Mouse (Mus musculus) hindbrain, embryonic 14.5 days (tissue): ENCODE data around the gene Cemip. TPM values are rescaled to one million over a fixed set of nuclear protein-coding genes. Genes with fewer than 3 reads are reported as not detected.

ENCODE experiments used
- ATAC-seq: fragments of 200-750 bp; cut with Nextera tagmentation; 2 replicates; pipeline ENCODE4 v1.8.0; 2017; ENCODE audit warnings: moderate number of reproducible peaks, mild to moderate bottlenecking, moderate TSS enrichment, moderate library complexity; ENCODE audit not compliant: low FRiP score
- DNase-seq: peaks from one replicate; pipeline ENCODE4 v3.0.0-alpha.2; 2015; ENCODE audit warnings: low spot score
- H3K27ac ChIP-seq: fragments of 300-500 bp; sonication (generic); 2 replicates; pipeline ENCODE4 v1.5.1; 2014; ENCODE audit warnings: mild to moderate bottlenecking, moderate library complexity
- H3K27me3 ChIP-seq: fragments of 300-500 bp; sonication (generic); 2 replicates; pipeline ENCODE4 v1.6.1; 2014; ENCODE audit warnings: mild to moderate bottlenecking, low read length, mixed read lengths; ENCODE audit not compliant: control insufficient read depth, insufficient read depth
- H3K36me3 ChIP-seq: fragments of 300-500 bp; sonication (generic); replicated peaks from 2 replicates; pipeline ENCODE4 v1.6.1; 2014; ENCODE audit not compliant: control insufficient read depth, insufficient read depth
- H3K4me1 ChIP-seq: fragments of 300-500 bp; sonication (generic); replicated peaks from 2 replicates; pipeline ENCODE4 v1.6.1; 2014; ENCODE audit warnings: antibody characterized with exemption, low read length, mixed read lengths; ENCODE audit not compliant: control insufficient read depth, insufficient read depth
- H3K4me2 ChIP-seq: fragments of 300-500 bp; sonication (generic); replicated peaks from 2 replicates; pipeline ENCODE4 v1.6.1; 2014; ENCODE audit warnings: mild to moderate bottlenecking, moderate library complexity
- H3K4me3 ChIP-seq: fragments of 300-500 bp; sonication (generic); replicated peaks from 2 replicates; pipeline ENCODE4 v1.5.1; 2014; ENCODE audit warnings: mild to moderate bottlenecking, low read length
- H3K9ac ChIP-seq: fragments of 300-500 bp; sonication (generic); 2 replicates; pipeline ENCODE4 v1.6.1; 2014
- H3K9me3 ChIP-seq: fragments of 300-500 bp; sonication (generic); 2 replicates; pipeline ENCODE4 v1.6.1; 2016; ENCODE audit warnings: low read length; ENCODE audit not compliant: control insufficient read depth
- WGBS: fragments of 180-500 bp; shearing (Covaris S2); extraction: QIAGEN DNeasy Blood & Tissue Kit; methylation state at CpG from one replicate; pipeline ENCODE4 v1.1.7; 2014; 5-methylcytosine and 5-hydroxymethylcytosine counted together
- polyA plus RNA-seq: library from polyadenylated mRNA; unstranded; fragments of >200 nt; fragmentation: Nextera tagmentation; extraction: Ambion mirVana; gene quantifications from 2 replicates; pipeline ENCODE4 v1.2.1, GENCODE M21; 2014

Cemip gene
- polyA plus RNA-seq, 1 experiment from 2014 or later = 0.70 TPM

GRCm38 (mm10) chr7:83966047-83966818 is 120.1 kb downstream of the Cemip start:
- Histone ChIP-seq H3K4me3 (no peak overlapping the region), H3K9me3 (no peaks in the 10 kb centered on the region), H3K27me3 (no peaks in the 10 kb centered on the region), H3K4me1 (no peaks in the 10 kb centered on the region), H3K36me3 (no peaks in the 10 kb centered on the region), H3K9ac (no peak overlapping the region), H3K4me2 (no peak overlapping the region), H3K27ac (no peak overlapping the region)
- no peak for ATAC-seq
- no peak for DNase-seq
- 85% methylated on average over 5 of the region's 5 CpGs for WGBS

- Histone ChIP-seq H3K4me3 (no peak overlapping the region), H3K27ac (no peak overlapping the region), H3K27me3 (no peaks in the 10 kb centered on the region), H3K36me3 (no peaks in the 10 kb centered on the region), H3K4me1 (no peaks in the 10 kb centered on the region), H3K9ac (no peak overlapping the region), H3K4me2 (no peak overlapping the region), H3K9me3 (no peaks in the 10 kb centered on the region)
- ATAC-seq (no peak), DNase-seq (no peak)
Measured at GRCm38 (mm10) chr7:83965181-83965580, 121.1 kb downstream of the Cemip start.

- Histone ChIP-seq H3K9ac (no peak overlapping the region), H3K4me1 (no peaks in the 10 kb centered on the region), H3K4me3 (no peak overlapping the region), H3K36me3 (no peaks in the 10 kb centered on the region), H3K27ac (no peak overlapping the region), H3K4me2 (no peak overlapping the region), H3K9me3 (no peaks in the 10 kb centered on the region), H3K27me3 (no peaks in the 10 kb centered on the region)
- no peak for DNase-seq
- WGBS = 92% methylated on average over 9 of the region's 9 CpGs
- ATAC-seq = no peak
Measured at GRCm38 (mm10) chr7:83952511-83952910, 133.8 kb downstream of the Cemip start.

GRCm38 (mm10) chr7:83951327-83951726 is 135.0 kb downstream of the Cemip start:
- no peaks in the 10 kb centered on the region for H3K36me3 ChIP-seq
- ATAC-seq = no peak
- H3K27me3 ChIP-seq = no peaks in the 10 kb centered on the region
- H3K4me2 ChIP-seq = no peak overlapping the region
- WGBS = 93% methylated on average over 14 of the region's 14 CpGs
- H3K27ac ChIP-seq = no peak overlapping the region
- no peaks in the 10 kb centered on the region for H3K4me1 ChIP-seq
- H3K9ac ChIP-seq = no peak overlapping the region
- DNase-seq = no peak
- no peak overlapping the region for H3K4me3 ChIP-seq
- no peaks in the 10 kb centered on the region for H3K9me3 ChIP-seq

GRCm38 (mm10) chr7:83949662-83950061 is 136.6 kb downstream of the Cemip start:
- Histone ChIP-seq H3K9me3 (no peaks in the 10 kb centered on the region), H3K4me3 (no peak overlapping the region), H3K4me2 (no peak overlapping the region), H3K27ac (no peak overlapping the region), H3K4me1 (no peaks in the 10 kb centered on the region), H3K36me3 (no peaks in the 10 kb centered on the region), H3K9ac (no peak overlapping the region), H3K27me3 (no peaks in the 10 kb centered on the region)
- no peak for ATAC-seq
- WGBS = 57% methylated on average over 6 of the region's 6 CpGs
- no peak for DNase-seq

- Histone ChIP-seq H3K4me3 (no peak overlapping the region), H3K4me1 (no peaks in the 10 kb centered on the region), H3K4me2 (no peak overlapping the region), H3K9ac (no peak overlapping the region), H3K27ac (no peak overlapping the region), H3K27me3 (no peaks in the 10 kb centered on the region), H3K36me3 (no peaks in the 10 kb centered on the region), H3K9me3 (no peaks in the 10 kb centered on the region)
- ATAC-seq (no peak), DNase-seq (no peak)
- WGBS = 74% methylated on average over 7 of the region's 7 CpGs
Measured at GRCm38 (mm10) chr7:83948743-83949142, 137.6 kb downstream of the Cemip start.

- 95% methylated on average over 8 of the region's 8 CpGs for WGBS
- no peak for ATAC-seq
Measured at GRCm38 (mm10) chr7:83941701-83942101, 144.6 kb downstream of the Cemip start.

GRCm38 (mm10) chr7:83940136-83940535 is 146.2 kb downstream of the Cemip start:
- 79% methylated on average over 2 of the region's 2 CpGs for WGBS
- Histone ChIP-seq H3K9ac (no peak overlapping the region), H3K4me3 (no peak overlapping the region), H3K4me2 (no peak overlapping the region), H3K4me1 (no peaks in the 10 kb centered on the region), H3K36me3 (no peaks in the 10 kb centered on the region), H3K9me3 (no peaks in the 10 kb centered on the region), H3K27me3 (no peaks in the 10 kb centered on the region), H3K27ac (no peak overlapping the region)
- DNase-seq (no peak), ATAC-seq (no peak)

More at GRCm38 (mm10) chr7:83941701-83942101, 144.6 kb downstream of the Cemip start:
- Histone ChIP-seq H3K9ac (no peak overlapping the region), H3K27me3 (no peaks in the 10 kb centered on the region), H3K9me3 (no peaks in the 10 kb centered on the region), H3K4me3 (no peak overlapping the region), H3K27ac (no peak overlapping the region), H3K36me3 (no peaks in the 10 kb centered on the region), H3K4me1 (no peaks in the 10 kb centered on the region), H3K4me2 (no peak overlapping the region)
- no peak for DNase-seq

- no peak overlapping the region for H3K4me2 ChIP-seq
- H3K4me1 ChIP-seq = no peaks in the 10 kb centered on the region
- WGBS = 79% methylated on average over 3 of the region's 3 CpGs
- H3K9me3 ChIP-seq = no peaks in the 10 kb centered on the region
- ATAC-seq = no peak
- H3K4me3 ChIP-seq = no peak overlapping the region
- no peak overlapping the region for H3K9ac ChIP-seq
- no peak for DNase-seq
- H3K27me3 ChIP-seq = no peaks in the 10 kb centered on the region
- no peak overlapping the region for H3K27ac ChIP-seq
- no peaks in the 10 kb centered on the region for H3K36me3 ChIP-seq
Measured at GRCm38 (mm10) chr7:83939017-83939721, 147.1 kb downstream of the Cemip start.
